Mouse (Mus musculus) granulocyte monocyte progenitor cell, adult 5-6 weeks (primary cell): ENCODE results near the gene Lysmd3. TPM values are rescaled to one million over a fixed set of nuclear protein-coding genes. Genes with fewer than 3 reads are reported as not detected.

Experiments used
- total RNA-seq, 2 experiments: library from RNA; stranded (forward) in 1 of 2; stranded (reverse) in 1 of 2; fragments of 200-712, 200-1000 nt in 1 of 2; fragments of >200 nt in 1 of 2; fragmentation: Nextera tagmentation in 1 of 2; gene quantifications; 2 replicates each; pipeline ENCODE4 v1.2.3; 2014 to 2017

Lysmd3 gene
- total RNA-seq, 2 experiments from 2014 or later: 9.4 to 37.1 TPM

Other genes starting within 250 kb of the Lysmd3 start
- gene Adgrv1, start 24.5 kb upstream of the Lysmd3 start, total RNA-seq (2014; fragmentation: Nextera tagmentation): not detected in 2 replicates
- not detected in 2 replicates for gene Adgrv1, start 24.5 kb upstream of the Lysmd3 start, total RNA-seq (2017)
- gene Polr3g, start 53.4 kb downstream of the Lysmd3 start, total RNA-seq (2014; fragmentation: Nextera tagmentation): 19.8 and 21.8 TPM in 2 replicates
- gene Polr3g, start 53.4 kb downstream of the Lysmd3 start, total RNA-seq (2017): 22.9 and 29.7 TPM in 2 replicates
- gene Mblac2, start 53.7 kb downstream of the Lysmd3 start, total RNA-seq (2014; fragmentation: Nextera tagmentation): 3.3 and 5.9 TPM in 2 replicates
- gene Mblac2, start 53.7 kb downstream of the Lysmd3 start, total RNA-seq (2017): 2.9 and 3.0 TPM in 2 replicates
- 212 and 216 TPM in 2 replicates for gene Cetn3, start 125.4 kb downstream of the Lysmd3 start, total RNA-seq (2014; fragmentation: Nextera tagmentation)
- 538 and 660 TPM in 2 replicates for gene Cetn3, start 125.4 kb downstream of the Lysmd3 start, total RNA-seq (2017)